Mouse (Mus musculus) gastrocnemius, adult 18-20 months (tissue): ENCODE measurements around the gene Gabrq. TPM values are rescaled to one million over a fixed set of nuclear protein-coding genes. Genes with fewer than 3 reads are reported as not detected.

ENCODE experiments used
- DNase-seq: peaks from one replicate; pipeline ENCODE4 v3.0.0; 2021; ENCODE audit warnings: low spot score
- long read RNA-seq, 2 experiments: library from polyadenylated mRNA; stranded (forward); transcript quantifications; one replicate each; pipeline ENCODE4 v2.0.0; 2021
- total RNA-seq, 2 experiments: library from RNA; stranded (reverse); gene quantifications; 2 replicates each; pipeline ENCODE4 v1.2.3; 2021

Gene Gabrq
- total RNA-seq = not detected
- long read RNA-seq, experiment 1 = 0 reads
- long read RNA-seq, experiment 2 = 0 reads

- DNase-seq = no peak
These were observed at the start of gene Gabrq for GRCm38 (mm10) chrX:72824776-72825588. Gene Gabrq, plus strand, starts transcription at chrX:72825178.

- DNase-seq = no peak
These were observed 36.0 kb upstream of the Gabrq start for GRCm38 (mm10) chrX:72788773-72789557.

- DNase-seq = no peak
These were observed 35.5 kb upstream of the Gabrq start for GRCm38 (mm10) chrX:72789558-72789871.

GRCm38 (mm10) chrX:72819594-72819993 lies 5.4 kb upstream of the Gabrq start:
- peak; percentile 39 for DNase-seq

- DNase-seq = no peak
These were observed 1.7 kb upstream of the Gabrq start for GRCm38 (mm10) chrX:72823310-72823709.

- DNase-seq = no peak
These were observed 569 bp downstream of the Gabrq start for GRCm38 (mm10) chrX:72825589-72825905.

Other genes starting within 250 kb of the Gabrq start
- gene Gabra3, start 168.3 kb upstream of the Gabrq start, total RNA-seq = under 1 TPM; 0.07 to 0.17 TPM
- gene Cetn2, start 93.2 kb downstream of the Gabrq start, total RNA-seq = 10 to 100 TPM; 27.4 to 28.8 TPM
- gene Nsdhl, start 93.4 kb downstream of the Gabrq start, total RNA-seq = 1 to 10 TPM; 3.3 to 3.5 TPM
- 1 to 10 TPM in 1 of 2 experiments, under 1 TPM in 1; 0.53 to 1.3 TPM for gene Zfp185, start 162.2 kb downstream of the Gabrq start, total RNA-seq
- gene Pnma5, start 211.9 kb downstream of the Gabrq start, total RNA-seq = under 1 TPM in 1 of 2 experiments, not detected in 1; 0.14 TPM
- gene Pnma3, start 239.6 kb downstream of the Gabrq start, total RNA-seq = not detected